Mouse (Mus musculus) naive thymus-derived CD4-positive, alpha-beta T cell, adult 2 months (primary cell): ENCODE data around the gene Hfe.

Source experiments
- DNase-seq: peaks from one replicate; pipeline ENCODE4 v3.0.0-alpha.2; 2011; ENCODE audit warnings: low read depth

Gene Hfe

GRCm38 (mm10) chr13:23685966-23686365 lies 24.7 kb downstream of the Hfe start:
- peak; percentile 18 for DNase-seq

GRCm38 (mm10) chr13:23685121-23685861 lies 25.4 kb downstream of the Hfe start:
- DNase-seq = no peak

GRCm38 (mm10) chr13:23684295-23684945 lies 26.2 kb downstream of the Hfe start:
- DNase-seq = peak; percentile 88

- DNase-seq = peak; percentile 96
These were observed 26.8 kb downstream of the Hfe start, which contains the start of the genes Hist1h2ac and Hist1h2bc for GRCm38 (mm10) chr13:23683755-23684281. Hist1h2ac (minus strand) TSS chr13:23683948. Hist1h2bc (plus strand) TSS chr13:23684199.

GRCm38 (mm10) chr13:23682947-23683754 lies 27.5 kb downstream of the Hfe start:
- DNase-seq = peak; percentile 53

GRCm38 (mm10) chr13:23682623-23682946 lies 28.1 kb downstream of the Hfe start:
- DNase-seq = no peak

GRCm38 (mm10) chr13:23681990-23682582 lies 28.6 kb downstream of the Hfe start:
- no peak for DNase-seq

GRCm38 (mm10) chr13:23662536-23662935 lies 48.1 kb downstream of the Hfe start:
- no peak for DNase-seq

- no peak for DNase-seq
These were observed 50.9 kb downstream of the Hfe start for GRCm38 (mm10) chr13:23659636-23660366.
